Mouse (Mus musculus) kidney, embryonic 16.5 days (tissue): Measurements from ENCODE around the gene Zfand4. TPM values are rescaled to one million over a fixed set of nuclear protein-coding genes. Genes with fewer than 3 reads are reported as not detected.
"Not testable (repeated sequence)": the region's sequence is repeated elsewhere in the genome, so short reads cannot be mapped to it uniquely, and the experiment has no call there.

ENCODE experiments used
- ATAC-seq: fragments of 200-750 bp; cut with Nextera tagmentation; 2 replicates; pipeline ENCODE4 v1.8.0; 2017; ENCODE audit warnings: moderate TSS enrichment; ENCODE audit not compliant: low FRiP score, low TSS enrichment
- H3K27ac ChIP-seq: fragments of 300-500 bp; sonication (generic); 2 replicates; pipeline ENCODE4 v1.5.1; 2014; ENCODE audit warnings: low read length
- H3K27me3 ChIP-seq: fragments of 300-500 bp; sonication (generic); 2 replicates; pipeline ENCODE4 v1.6.1; 2014; ENCODE audit warnings: low read length, control low read depth, mixed read lengths; ENCODE audit not compliant: insufficient read depth
- H3K36me3 ChIP-seq: fragments of 300-500 bp; sonication (generic); 2 replicates; pipeline ENCODE4 v1.6.1; 2014; ENCODE audit warnings: low read length, control low read depth, mixed read lengths; ENCODE audit not compliant: insufficient read depth
- H3K4me1 ChIP-seq: fragments of 300-500 bp; sonication (generic); 2 replicates; pipeline ENCODE4 v1.6.1; 2014; ENCODE audit warnings: low read length, control low read depth, mixed read lengths; ENCODE audit not compliant: insufficient read depth
- H3K4me2 ChIP-seq: fragments of 300-500 bp; sonication (generic); replicated peaks from 2 replicates; pipeline ENCODE4 v1.6.1; 2014; ENCODE audit warnings: low read depth, low read length
- H3K4me3 ChIP-seq: fragments of 300-500 bp; sonication (generic); 2 replicates; pipeline ENCODE4 v1.5.1; 2014; ENCODE audit warnings: mild to moderate bottlenecking, low read length
- H3K9ac ChIP-seq: fragments of 300-500 bp; sonication (generic); replicated peaks from 2 replicates; pipeline ENCODE4 v1.6.1; 2014; ENCODE audit warnings: low read length
- H3K9me3 ChIP-seq: fragments of 300-500 bp; sonication (generic); 2 replicates; pipeline ENCODE4 v1.6.1; 2016; ENCODE audit warnings: low read length, control low read depth
- WGBS: fragments of 180-500 bp; shearing (Covaris S2); extraction: QIAGEN DNeasy Blood & Tissue Kit; methylation state at CpG from one replicate; pipeline ENCODE4 v1.1.7; 2014; 5-methylcytosine and 5-hydroxymethylcytosine counted together
- polyA plus RNA-seq: library from polyadenylated mRNA; unstranded; fragments of >200 nt; fragmentation: Nextera tagmentation; extraction: Ambion mirVana; gene quantifications from 2 replicates; pipeline ENCODE4 v1.2.1, GENCODE M21; 2015

The Zfand4 gene
- polyA plus RNA-seq = 5.9 and 7.1 TPM in 2 replicates

DNA sequence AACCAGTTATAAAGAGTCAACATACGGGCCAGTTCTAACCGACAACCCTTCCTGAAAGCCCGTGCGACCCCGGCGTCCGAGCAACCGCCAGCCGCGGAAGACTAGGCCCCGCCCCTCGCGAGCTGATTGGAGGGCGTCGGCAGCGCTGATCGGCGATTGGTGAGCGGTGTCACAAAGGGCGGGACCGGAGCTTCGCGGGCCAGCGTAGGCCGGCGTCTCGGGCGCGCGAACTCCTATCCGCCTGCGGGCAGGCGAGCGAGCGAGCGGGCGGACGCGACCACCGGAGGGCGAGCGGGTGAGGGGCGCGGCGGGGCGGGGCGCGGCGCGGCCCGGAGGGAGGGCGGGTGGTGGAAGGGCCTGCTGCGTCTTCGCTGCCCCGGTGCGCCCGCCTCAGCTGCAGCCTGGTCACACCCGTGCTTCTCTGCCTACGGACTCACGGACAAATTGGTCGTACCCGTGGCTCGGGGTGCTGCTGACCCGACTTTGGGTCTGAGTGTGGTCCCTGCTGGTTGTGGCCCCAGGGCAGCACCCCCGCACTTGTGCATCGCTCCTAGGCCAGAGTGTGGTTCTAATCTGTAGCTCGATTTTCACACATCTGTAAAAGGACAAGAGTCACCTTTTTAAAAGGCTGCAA, at the start of gene Zfand4:
TSS of gene Zfand4 (plus strand) at position 205 of the 634 bp plus-strand sequence.
- H3K9ac ChIP-seq = peak within 1 kb of the TSS; percentile 86
- no peaks in the 10 kb centered on the region for H3K9me3 ChIP-seq
- H3K27me3 ChIP-seq = no peaks in the 10 kb centered on the region
- H3K27ac ChIP-seq = peak within 1 kb of the TSS; percentile 37; the same call in 1 of the 2 replicates
- H3K36me3 ChIP-seq = 0 out of 2 replicates have a peak, but pooled peaks cover 16% of the 10 kb centered on the region
- peak; percentile 98 for ATAC-seq
- H3K4me2 ChIP-seq = peak within 1 kb of the TSS; percentile 83
- WGBS = under 1% methylated on average over 39 of the region's 67 CpGs
- peak within 1 kb of the TSS; percentile 73 for H3K4me3 ChIP-seq
- peaks cover 17% of the 10 kb centered on the region for H3K4me1 ChIP-seq

DNA sequence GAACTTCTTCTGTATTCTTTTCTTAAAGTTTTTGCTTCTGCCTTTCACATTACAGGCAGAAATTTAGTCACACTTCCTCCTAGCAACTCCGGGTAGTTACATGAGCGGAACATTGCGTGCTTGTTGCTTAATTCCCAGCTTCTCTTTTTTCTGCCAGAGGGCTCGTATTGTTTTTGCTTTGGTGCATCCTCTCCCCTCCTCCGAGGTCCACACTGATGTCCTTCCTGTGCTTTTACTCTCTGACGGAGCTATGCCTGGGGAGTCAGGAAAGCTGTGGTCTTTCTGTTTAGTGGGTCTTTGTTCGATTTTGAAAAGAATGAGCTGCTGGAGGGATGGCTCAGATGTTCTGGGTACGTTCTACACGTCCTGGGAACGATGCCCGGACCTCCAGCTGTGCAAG, 36.3 kb upstream of the Zfand4 start:
- H3K4me3 ChIP-seq = no peak overlapping the region
- H3K36me3 ChIP-seq = peaks cover 61% of the 10 kb centered on the region
- no peak overlapping the region for H3K27ac ChIP-seq
- ATAC-seq = no peak
- no peak overlapping the region for H3K4me2 ChIP-seq
- 82% methylated on average over 11 of the region's 11 CpGs for WGBS
- no peak overlapping the region for H3K9ac ChIP-seq
- no peaks in the 10 kb centered on the region for H3K4me1 ChIP-seq
- no peaks in the 10 kb centered on the region for H3K9me3 ChIP-seq
- no peaks in the 10 kb centered on the region for H3K27me3 ChIP-seq

DNA sequence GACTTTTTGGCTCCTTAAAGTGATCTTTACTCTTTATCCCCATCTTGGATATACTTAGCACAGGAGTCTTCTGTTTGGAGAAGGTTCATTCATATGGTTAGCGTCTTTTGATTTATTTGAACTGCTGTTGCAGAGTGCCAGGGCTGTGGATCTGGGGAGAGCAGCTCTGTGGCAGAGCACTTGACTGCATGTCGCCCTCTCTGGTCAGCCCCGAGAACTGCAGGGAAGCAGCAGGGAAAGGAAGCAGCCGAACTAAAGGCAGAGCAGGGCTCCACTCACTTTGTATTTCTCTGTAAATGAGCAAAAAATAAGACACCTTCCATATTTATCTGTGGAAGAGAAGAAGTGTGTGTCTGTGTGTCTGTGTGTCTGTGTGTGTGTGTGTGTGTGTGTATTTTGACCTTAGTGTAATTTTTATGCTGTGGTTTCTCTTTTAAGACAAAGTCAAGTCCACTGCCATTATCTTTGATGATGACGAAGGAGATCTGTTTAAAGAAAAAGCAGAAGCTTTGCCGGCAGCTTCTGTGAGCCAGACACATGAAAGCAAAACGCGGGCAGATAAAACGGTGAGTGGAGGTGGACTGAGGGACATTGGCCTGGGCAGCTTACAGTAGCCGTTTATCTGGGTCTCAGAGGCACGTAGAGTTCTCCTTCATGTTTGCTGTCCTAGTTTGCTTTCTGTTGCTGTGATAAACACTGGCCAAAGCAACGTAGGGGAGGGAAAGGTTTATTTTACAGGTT, 35.1 kb upstream of the Zfand4 start:
- no peak for ATAC-seq

DNA sequence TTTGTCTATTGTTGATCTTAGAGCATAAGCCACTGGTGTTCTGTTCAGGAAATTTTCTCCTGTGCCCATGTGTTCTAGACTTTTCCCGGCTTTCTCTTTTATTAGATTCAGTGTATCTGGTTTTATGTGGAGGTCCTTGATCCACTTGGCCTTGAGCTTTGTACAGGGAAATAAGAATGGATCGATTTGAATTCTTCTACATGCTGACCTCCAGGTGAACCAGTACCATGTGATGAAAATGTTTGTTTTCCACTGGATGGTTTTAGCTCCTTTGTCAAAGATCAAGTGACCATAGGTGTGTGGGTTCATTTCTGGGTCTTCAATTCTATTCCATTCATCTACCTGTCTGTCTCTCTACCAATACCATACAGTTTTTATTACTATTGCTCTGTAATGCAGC, 29.2 kb upstream of the Zfand4 start:
- H3K4me2 ChIP-seq, H3K27me3 ChIP-seq, H3K27ac ChIP-seq, H3K9me3 ChIP-seq, H3K4me3 ChIP-seq, ATAC-seq, H3K9ac ChIP-seq, H3K4me1 ChIP-seq: not testable (repeated sequence)
- 95% methylated on average over 2 of the region's 2 CpGs for WGBS
- H3K36me3 ChIP-seq = peaks cover 56% of the 10 kb centered on the region

More for the DNA sequence above, 35.1 kb upstream of the Zfand4 start:
- H3K4me2 ChIP-seq = no peak overlapping the region
- no peak overlapping the region for H3K4me3 ChIP-seq
- no peaks in the 10 kb centered on the region for H3K27me3 ChIP-seq
- no peak overlapping the region for H3K27ac ChIP-seq
- no peaks in the 10 kb centered on the region for H3K9me3 ChIP-seq
- WGBS = 64% methylated on average over 12 of the region's 12 CpGs
- no peaks in the 10 kb centered on the region for H3K4me1 ChIP-seq
- peaks cover 62% of the 10 kb centered on the region for H3K36me3 ChIP-seq
- H3K9ac ChIP-seq = no peak overlapping the region

DNA sequence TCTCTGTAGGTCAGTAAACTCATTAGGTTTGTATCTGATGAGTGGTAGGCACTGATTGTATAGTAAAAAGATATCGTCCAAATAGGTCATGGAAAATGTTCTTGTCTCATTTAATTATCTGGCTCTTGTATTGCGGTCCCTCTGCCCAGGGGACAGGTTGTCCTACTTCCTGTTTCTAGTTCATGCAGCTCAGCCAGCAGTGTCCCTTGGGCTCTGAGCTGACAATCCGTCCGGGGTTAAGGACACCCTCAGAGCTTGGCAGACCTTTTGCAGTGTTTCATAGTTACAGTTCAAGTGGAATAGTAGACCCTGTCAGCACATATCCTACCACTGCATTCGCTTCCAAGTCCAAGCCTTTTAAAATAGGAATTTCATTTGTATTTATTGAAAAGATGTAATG, 28.7 kb upstream of the Zfand4 start:
- H3K9me3 ChIP-seq = no peaks in the 10 kb centered on the region
- no peaks in the 10 kb centered on the region for H3K4me1 ChIP-seq
- peaks cover 58% of the 10 kb centered on the region for H3K36me3 ChIP-seq
- ATAC-seq = no peak
- H3K4me2 ChIP-seq = no peak overlapping the region
- no peak overlapping the region for H3K4me3 ChIP-seq
- H3K27ac ChIP-seq = no peak overlapping the region
- no peaks in the 10 kb centered on the region for H3K27me3 ChIP-seq
- no peak overlapping the region for H3K9ac ChIP-seq
- WGBS = 91% methylated on average over 5 of the region's 5 CpGs

DNA sequence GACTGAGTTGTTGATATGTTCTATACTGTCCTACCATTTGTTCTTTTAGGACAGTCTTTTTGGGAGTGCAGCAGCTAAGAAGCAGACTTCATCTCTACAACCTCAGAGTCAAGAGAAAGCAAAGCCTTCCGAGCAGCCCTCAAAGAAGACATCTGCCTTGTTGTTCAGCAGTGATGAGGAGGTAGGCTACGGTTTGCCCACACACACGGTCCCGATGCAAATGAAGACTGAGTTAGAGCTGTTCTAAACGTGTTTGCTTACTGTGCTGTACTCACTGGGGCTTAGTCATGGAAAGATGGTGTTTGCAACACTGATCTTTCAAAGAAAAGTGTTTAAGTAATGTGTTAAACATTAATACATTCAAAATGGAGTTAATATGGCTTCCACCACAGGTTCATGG, 25.9 kb upstream of the Zfand4 start:
- Histone ChIP-seq H3K36me3 (peaks cover 52% of the 10 kb centered on the region), H3K27me3 (no peaks in the 10 kb centered on the region), H3K9ac (no peak overlapping the region), H3K9me3 (no peaks in the 10 kb centered on the region), H3K4me2 (no peak overlapping the region), H3K4me3 (no peak overlapping the region), H3K4me1 (no peaks in the 10 kb centered on the region), H3K27ac (no peak overlapping the region)
- no peak for ATAC-seq
- 88% methylated on average over 5 of the region's 5 CpGs for WGBS

DNA sequence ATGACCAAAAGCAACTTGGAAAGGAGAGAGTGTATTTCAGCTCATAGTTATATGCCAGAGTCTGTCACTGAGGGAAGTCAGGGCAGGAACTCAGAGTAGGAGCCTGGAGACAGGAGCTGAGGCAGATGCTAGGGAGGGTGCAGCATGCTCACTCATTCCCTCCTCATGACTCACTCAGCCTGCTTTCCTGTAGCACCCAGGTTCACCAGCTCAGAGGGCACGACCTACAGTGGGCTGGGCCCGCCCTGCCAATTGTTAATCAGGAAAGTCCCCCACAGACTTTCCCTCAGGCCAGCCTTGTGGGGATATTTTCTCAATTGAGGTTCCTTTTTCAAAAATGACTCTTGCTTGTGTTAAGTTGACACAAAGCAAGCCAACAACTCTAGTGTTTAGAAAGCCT, 23.7 kb upstream of the Zfand4 start:
- Histone ChIP-seq H3K27me3 (no peaks in the 10 kb centered on the region), H3K4me1 (no peaks in the 10 kb centered on the region), H3K9ac (no peak overlapping the region), H3K27ac (no peak overlapping the region), H3K9me3 (no peaks in the 10 kb centered on the region), H3K4me3 (no peak overlapping the region), H3K36me3 (peaks cover 52% of the 10 kb centered on the region), H3K4me2 (no peak overlapping the region)
- WGBS = 71% methylated on average over 2 of the region's 2 CpGs
- ATAC-seq = no peak

DNA sequence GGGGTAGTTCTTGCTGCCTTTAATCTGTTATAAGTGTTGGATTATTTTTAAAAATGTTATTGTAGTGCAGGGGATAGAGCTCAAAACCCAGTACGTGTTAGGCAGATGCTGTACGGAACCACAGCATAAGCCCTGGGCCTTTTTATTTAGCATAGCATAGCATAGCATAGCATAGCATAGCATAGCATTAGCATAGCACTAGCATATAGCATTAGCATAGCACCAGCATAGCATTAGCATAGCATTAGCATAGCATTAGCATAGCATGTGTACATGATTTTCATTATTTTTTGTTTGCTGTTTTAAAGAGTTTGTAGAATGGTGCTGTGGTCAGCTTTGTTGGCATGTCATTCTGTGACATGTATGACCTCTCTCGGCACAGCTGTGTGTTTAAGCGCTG, 4.4 kb upstream of the Zfand4 start:
- Histone ChIP-seq H3K27ac (no peak overlapping the region), H3K4me3 (no peak overlapping the region), H3K9me3 (no peaks in the 10 kb centered on the region), H3K4me2 (no peak overlapping the region), H3K9ac (no peak overlapping the region), H3K36me3 (peaks cover 40% of the 10 kb centered on the region), H3K27me3 (no peaks in the 10 kb centered on the region), H3K4me1 (no peaks in the 10 kb centered on the region)
- no peak for ATAC-seq
- WGBS = 88% methylated on average over 4 of the region's 4 CpGs

DNA sequence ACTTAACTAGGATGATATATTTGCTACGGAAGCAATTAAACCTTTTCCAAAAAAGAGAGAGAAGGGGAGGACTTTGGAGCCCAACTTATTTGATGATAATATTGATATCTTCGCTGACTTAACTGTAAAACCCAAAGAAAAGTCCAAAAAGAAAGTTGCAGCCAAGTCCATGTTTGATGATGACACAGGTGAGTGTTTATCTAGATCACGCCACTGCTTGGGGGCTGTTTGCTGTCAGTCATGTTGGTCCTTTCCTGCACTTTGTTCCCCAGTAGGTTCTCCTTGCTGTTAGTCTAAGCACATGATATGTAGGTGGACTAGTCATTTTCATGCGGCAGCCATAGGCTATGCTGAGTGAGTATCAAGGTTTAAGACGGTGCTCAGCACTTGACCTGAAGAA, 3.5 kb upstream of the Zfand4 start:
- WGBS = 96% methylated on average over 5 of the region's 5 CpGs
- no peak overlapping the region for H3K4me3 ChIP-seq
- H3K9me3 ChIP-seq = no peaks in the 10 kb centered on the region
- H3K4me1 ChIP-seq = peaks cover 4% of the 10 kb centered on the region; the same call in 1 of the 2 replicates
- no peak overlapping the region for H3K4me2 ChIP-seq
- H3K9ac ChIP-seq = no peak overlapping the region
- no peaks in the 10 kb centered on the region for H3K27me3 ChIP-seq
- H3K36me3 ChIP-seq = peaks cover 33% of the 10 kb centered on the region
- no peak overlapping the region for H3K27ac ChIP-seq
- no peak for ATAC-seq

DNA sequence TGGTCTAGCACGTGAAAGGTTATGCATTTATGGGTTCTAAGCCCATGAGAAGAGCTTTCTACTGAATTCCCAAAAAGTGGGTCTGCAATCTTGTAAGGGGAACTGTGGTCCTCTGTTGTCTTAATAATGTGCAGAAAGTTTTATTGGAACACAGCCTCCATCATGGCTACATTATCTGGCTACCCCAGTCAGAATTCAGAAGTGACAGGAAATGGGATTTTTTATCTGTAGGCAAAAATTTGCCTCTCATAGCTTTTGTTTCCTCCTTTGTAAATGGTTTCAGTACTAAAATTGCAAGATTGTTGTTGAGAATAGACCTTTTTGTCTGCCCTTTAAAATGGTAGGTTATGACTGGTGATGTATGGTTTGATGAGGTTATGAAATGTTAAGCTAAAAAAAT, 1.2 kb upstream of the Zfand4 start:
- Histone ChIP-seq H3K4me2 (no peak overlapping the region), H3K27me3 (no peaks in the 10 kb centered on the region), H3K36me3 (peaks cover 23% of the 10 kb centered on the region; the same call in 1 of the 2 replicates), H3K9ac (no peak overlapping the region), H3K9me3 (no peaks in the 10 kb centered on the region), H3K4me1 (peaks cover 17% of the 10 kb centered on the region), H3K4me3 (no peak overlapping the region), H3K27ac (no peak overlapping the region)
- ATAC-seq = no peak
- 94% methylated on average over 1 of the region's 1 CpGs for WGBS
